ENCODE assay signal across 25 mouse cellular contexts in the genomic region with DNA sequence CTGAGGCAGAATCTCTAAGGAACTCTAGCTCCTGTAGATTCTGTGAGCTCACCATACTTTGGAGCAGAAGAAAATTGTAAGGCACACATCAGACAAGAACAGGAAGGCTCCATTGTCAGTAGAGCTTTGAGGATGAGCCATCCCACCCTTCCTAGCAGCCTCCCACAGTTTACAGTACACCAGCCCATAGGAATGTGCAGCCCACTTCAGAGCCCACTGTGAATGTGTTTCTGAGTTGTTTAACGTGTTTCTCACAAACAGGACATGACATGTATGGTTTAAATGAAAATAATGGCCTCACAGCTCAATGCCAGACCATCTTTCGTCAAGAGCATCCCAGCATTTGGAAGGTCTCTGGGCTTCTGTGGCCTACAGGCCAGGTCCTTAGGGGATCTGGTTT.
DNase-seq lines count a peak whose midpoint lies in the region; ATAC-seq and TF ChIP-seq lines count a peak whose summit lies in the region.
"Had no signal": no experiment of that assay in that cellular context is flagged by ENCODE, and none has a peak within 500 bp of the region (broad histone marks: within the 10 kb centered on the region; RNA-seq: fewer than 3 reads in every experiment).

No protein-coding gene starts in this region.

- no peak overlapping the region for H3K4me2 ChIP-seq in intestine, embryonic 16.5 days (ENCODE audit: low read depth, low read length)
- no peak overlapping the region for H3K4me2 ChIP-seq in intestine, embryonic 15.5 days (replicated peaks)
- no peak overlapping the region for H3K4me2 ChIP-seq in lung, embryonic 14.5 days
- H3K4me2 ChIP-seq in lung, postnatal 0 days (replicated peaks; ENCODE audit: low read depth, low read length): no peak overlapping the region
- H3K4me2 ChIP-seq: forebrain, embryonic 13.5 days; heart, embryonic 11.5 days; hindbrain, embryonic 13.5 days had no signal

- 42% methylated on average over 2 of the region's 2 CpGs for WGBS in intestine, embryonic 16.5 days
- 32% methylated on average over 2 of the region's 2 CpGs for WGBS in intestine, embryonic 15.5 days
- 40% methylated on average over 2 of the region's 2 CpGs for WGBS in lung, embryonic 14.5 days
- WGBS in lung, postnatal 0 days: 35% methylated on average over 2 of the region's 2 CpGs
- 55% methylated on average over 2 of the region's 2 CpGs for WGBS in lung, adult 2 months

- H3K9ac ChIP-seq in intestine, embryonic 16.5 days (ENCODE audit: low read depth, low read length): no peak overlapping the region
- no peak overlapping the region for H3K9ac ChIP-seq in intestine, embryonic 15.5 days
- no peak overlapping the region for H3K9ac ChIP-seq in lung, embryonic 14.5 days
- no peak overlapping the region for H3K9ac ChIP-seq in lung, postnatal 0 days (replicated peaks; ENCODE audit: low read depth)
- H3K9ac ChIP-seq: forebrain, embryonic 13.5 days; hindbrain, embryonic 13.5 days had no signal

- DNase-seq in lung, embryonic 14.5 days: peak; percentile 75
- DNase-seq in lung, postnatal 25 days (ENCODE audit: low spot score): no peak
- DNase-seq in lung, postnatal 0 days (ENCODE audit: low spot score): no peak
- no peak for DNase-seq in lung, adult 2 months
- peak; percentile 23 for DNase-seq in yolk sac, embryonic 10.5 days (ENCODE audit: low spot score)
- no peak for DNase-seq in T-cell, adult 2 months (ENCODE audit: low spot score)
- DNase-seq: adrenal gland, adult 8-10 months; adrenal gland, postnatal 25 days; cerebellum, adult 11-12 months; cerebellum, adult 8-10 months; cerebellum, postnatal 10 days; cerebellum, postnatal 36 days; gastrocnemius, postnatal 10 days; gastrocnemius, postnatal 36 days; heart, postnatal 36 days had no signal

- no peak for ATAC-seq in intestine, embryonic 16.5 days
- no peak for ATAC-seq in intestine, embryonic 15.5 days
- peak; percentile 85 for ATAC-seq in lung, embryonic 14.5 days (ENCODE audit: insufficient read depth)
- ATAC-seq in lung, postnatal 0 days: peak; percentile 52; the same call in 1 of the 2 replicates
- ATAC-seq: activated CD4-positive, CD25-positive, alpha-beta regulatory T cell, adult 4 months; CD4-positive, CD25-positive, alpha-beta regulatory T cell, adult 4 months; forebrain, embryonic 13.5 days; forebrain, embryonic 16.5 days had no signal

- 0 out of 2 replicates have a peak overlapping the region, but pooled peaks have one; percentile 26 for H3K27ac ChIP-seq in intestine, embryonic 16.5 days (ENCODE audit: low read length)
- H3K27ac ChIP-seq in intestine, embryonic 15.5 days: no peak overlapping the region
- no peak overlapping the region for H3K27ac ChIP-seq in lung, embryonic 14.5 days (ENCODE audit: low read depth)
- no peak overlapping the region for H3K27ac ChIP-seq in lung, postnatal 0 days (ENCODE audit: low read length)
- H3K27ac ChIP-seq: forebrain, embryonic 10.5 days; forebrain, embryonic 13.5 days; hindbrain, embryonic 10.5 days; hindbrain, embryonic 13.5 days had no signal

- no peak for TF ChIP-seq POLR2A in lung, adult 2 months (IDR thresholded peaks at IDR 0.05; ENCODE audit: borderline replicate concordance, extremely low read depth, low read depth, low read length)

- no peaks in the 10 kb centered on the region for H3K36me3 ChIP-seq in intestine, embryonic 16.5 days (ENCODE audit: control insufficient read depth, insufficient read depth, low read length)
- no peaks in the 10 kb centered on the region for H3K36me3 ChIP-seq in intestine, embryonic 15.5 days
- H3K36me3 ChIP-seq in lung, embryonic 14.5 days (ENCODE audit: insufficient read depth): no peaks in the 10 kb centered on the region
- no peaks in the 10 kb centered on the region for H3K36me3 ChIP-seq in lung, postnatal 0 days (ENCODE audit: insufficient read depth, low read length)
- H3K36me3 ChIP-seq: forebrain, embryonic 10.5 days; hindbrain, embryonic 10.5 days had no signal

- TF ChIP-seq CTCF in lung, embryonic 14.5 days (IDR thresholded peaks at IDR 0.05; ENCODE audit: low read depth): no peak
- no peak for TF ChIP-seq CTCF in lung, postnatal 0 days (IDR thresholded peaks at IDR 0.05)
- TF ChIP-seq CTCF in lung, adult 2 months (IDR thresholded peaks at IDR 0.05; ENCODE audit: insufficient read depth, low read length): no peak

- H3K9me3 ChIP-seq in intestine, embryonic 16.5 days (ENCODE audit: control insufficient read depth, low read length): no peaks in the 10 kb centered on the region
- no peaks in the 10 kb centered on the region for H3K9me3 ChIP-seq in intestine, embryonic 15.5 days
- H3K9me3 ChIP-seq in lung, embryonic 14.5 days (ENCODE audit: low read depth, low read length): no peaks in the 10 kb centered on the region
- no peaks in the 10 kb centered on the region for H3K9me3 ChIP-seq in lung, postnatal 0 days (ENCODE audit: low read length)
- H3K9me3 ChIP-seq: forebrain, embryonic 10.5 days; forebrain, embryonic 13.5 days; hindbrain, embryonic 10.5 days; hindbrain, embryonic 13.5 days had no signal

- H3K4me1 ChIP-seq in intestine, embryonic 16.5 days (ENCODE audit: control insufficient read depth, insufficient read depth, low read length): no peaks in the 10 kb centered on the region
- H3K4me1 ChIP-seq in intestine, embryonic 15.5 days (replicated peaks): no peaks in the 10 kb centered on the region
- H3K4me1 ChIP-seq in lung, embryonic 14.5 days (ENCODE audit: insufficient read depth): peaks cover 11% of the 10 kb centered on the region; the same call in 1 of the 2 replicates
- H3K4me1 ChIP-seq in lung, postnatal 0 days (ENCODE audit: insufficient read depth, low read depth, low read length): no peaks in the 10 kb centered on the region
- no peaks in the 10 kb centered on the region for H3K4me1 ChIP-seq in lung, adult 2 months (ENCODE audit: control insufficient read depth, insufficient read depth, low read length)
- H3K4me1 ChIP-seq: forebrain, embryonic 13.5 days; hindbrain, embryonic 10.5 days; hindbrain, embryonic 13.5 days had no signal

- no peaks in the 10 kb centered on the region for H3K27me3 ChIP-seq in intestine, embryonic 16.5 days (replicated peaks; ENCODE audit: control insufficient read depth, insufficient read depth, low read length)
- H3K27me3 ChIP-seq in intestine, embryonic 15.5 days (replicated peaks): no peaks in the 10 kb centered on the region
- H3K27me3 ChIP-seq in lung, embryonic 14.5 days (ENCODE audit: insufficient read depth, low read length): no peaks in the 10 kb centered on the region
- H3K27me3 ChIP-seq in lung, postnatal 0 days (replicated peaks; ENCODE audit: insufficient read depth, low read length): no peaks in the 10 kb centered on the region
- H3K27me3 ChIP-seq: hindbrain, embryonic 13.5 days had no signal

- no peak overlapping the region for H3K4me3 ChIP-seq in intestine, embryonic 16.5 days (ENCODE audit: low read length)
- H3K4me3 ChIP-seq in intestine, embryonic 15.5 days (replicated peaks): no peak overlapping the region
- no peak overlapping the region for H3K4me3 ChIP-seq in lung, embryonic 14.5 days (ENCODE audit: low read depth, low read length)
- H3K4me3 ChIP-seq in lung, postnatal 0 days (ENCODE audit: low read depth, low read length): no peak overlapping the region
- no peak overlapping the region for H3K4me3 ChIP-seq in lung, adult 2 months (replicated peaks; ENCODE audit: extremely low read depth, low read depth, low read length)
- H3K4me3 ChIP-seq: forebrain, embryonic 10.5 days; forebrain, embryonic 13.5 days; hindbrain, embryonic 10.5 days; hindbrain, embryonic 13.5 days had no signal

- TF ChIP-seq EP300 in lung, postnatal 0 days (IDR thresholded peaks at IDR 0.05): no peak

Comparison
In these comparisons a context has a peak if more than half of its experiments do, and no peak if none do; other contexts are left out.
1. DNase-seq: peak in lung, embryonic 14.5 days (single experiment) and yolk sac, embryonic 10.5 days (single experiment); none in lung, postnatal 25 days (single experiment), lung, postnatal 0 days (single experiment), lung, adult 2 months (single experiment) and T-cell, adult 2 months (single experiment).
2. ATAC-seq: peak in lung, embryonic 14.5 days (single experiment) and lung, postnatal 0 days (single experiment); none in intestine, embryonic 16.5 days (single experiment) and intestine, embryonic 15.5 days (single experiment).